Mouse (Mus musculus) adrenal gland, postnatal 14 days (tissue): ENCODE measurements around the gene C2cd5. TPM values are rescaled to one million over a fixed set of nuclear protein-coding genes. Genes with fewer than 3 reads are reported as not detected.

Experiments
- DNase-seq: peaks from one replicate; pipeline ENCODE4 v3.0.0; 2021; ENCODE audit warnings: mixed read lengths
- total RNA-seq: library from RNA; stranded (reverse); gene quantifications from 2 replicates; pipeline ENCODE4 v1.2.3, GENCODE M21; 2021

Gene C2cd5
- total RNA-seq, 1 experiment from 2014 or later = 18.5 TPM

GRCm38 (mm10) chr6:143115505-143115904 is 15.6 kb upstream of the C2cd5 start:
- DNase-seq = no peak

DNA sequence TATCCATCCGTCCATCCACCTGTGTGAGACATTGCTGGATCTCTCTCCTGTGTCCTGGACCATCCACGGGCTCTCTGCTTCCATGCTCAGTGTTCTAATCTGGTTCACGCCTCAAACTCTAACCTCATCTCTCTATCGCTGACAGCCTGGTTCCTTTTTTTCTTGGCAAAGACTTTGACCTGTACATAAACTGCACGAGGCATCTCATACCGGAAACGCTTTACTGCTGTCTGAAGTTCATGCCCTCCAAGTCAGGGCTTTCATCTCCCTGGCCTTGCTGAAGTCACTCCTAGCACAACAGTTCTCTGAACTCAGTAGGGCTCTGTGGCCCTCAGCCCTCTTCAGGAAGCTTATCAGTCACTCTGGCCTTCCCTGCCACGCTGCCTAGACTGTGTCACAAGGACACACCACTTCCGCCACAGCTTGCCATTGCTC is 15.1 kb upstream of the C2cd5 start:
- peak; percentile 79 for DNase-seq

DNA sequence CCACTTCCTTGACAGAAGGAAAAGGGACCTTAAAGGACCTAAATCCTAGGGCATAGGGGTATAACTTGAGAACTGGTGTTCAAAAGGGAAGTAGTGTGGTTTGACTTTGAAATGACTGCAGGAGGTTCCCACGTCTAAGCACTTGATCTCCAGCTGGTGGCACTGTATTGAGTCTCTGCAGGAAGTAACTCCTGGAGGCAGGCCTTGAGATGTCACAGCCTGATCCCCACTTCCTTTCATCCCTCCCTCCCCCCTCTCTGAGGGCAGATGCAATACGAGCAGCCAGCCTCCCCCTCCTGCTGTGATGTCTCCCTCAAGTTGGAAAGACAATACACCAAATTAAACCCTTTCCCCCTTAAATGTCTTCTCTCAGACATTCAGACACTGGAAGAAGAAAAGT is 14.6 kb upstream of the C2cd5 start:
- DNase-seq = peak; percentile 82

GRCm38 (mm10) chr6:143110371-143110770 is 10.4 kb upstream of the C2cd5 start:
- DNase-seq = no peak

GRCm38 (mm10) chr6:143109622-143110218 is 9.8 kb upstream of the C2cd5 start:
- DNase-seq = no peak

DNA sequence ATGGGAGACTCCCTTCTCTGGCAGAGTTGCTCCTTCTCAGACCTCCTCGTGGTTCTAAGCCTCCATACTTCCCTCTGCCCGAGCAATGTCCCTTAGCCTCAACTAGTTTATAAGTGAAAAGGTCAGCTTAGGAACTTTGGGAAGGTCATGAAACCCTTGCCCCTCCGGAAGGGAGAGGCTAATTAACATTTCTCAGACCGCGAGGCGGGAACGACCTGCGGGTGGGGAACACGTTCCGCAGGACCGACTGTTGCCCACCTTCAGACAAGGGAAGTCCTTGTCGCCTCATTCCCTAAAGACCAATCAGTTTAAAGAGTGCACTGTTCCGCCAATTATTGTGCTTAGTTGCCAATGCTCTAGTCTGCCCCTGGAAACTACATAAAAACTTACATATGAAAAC is 8.1 kb upstream of the C2cd5 start:
- no peak for DNase-seq

DNA sequence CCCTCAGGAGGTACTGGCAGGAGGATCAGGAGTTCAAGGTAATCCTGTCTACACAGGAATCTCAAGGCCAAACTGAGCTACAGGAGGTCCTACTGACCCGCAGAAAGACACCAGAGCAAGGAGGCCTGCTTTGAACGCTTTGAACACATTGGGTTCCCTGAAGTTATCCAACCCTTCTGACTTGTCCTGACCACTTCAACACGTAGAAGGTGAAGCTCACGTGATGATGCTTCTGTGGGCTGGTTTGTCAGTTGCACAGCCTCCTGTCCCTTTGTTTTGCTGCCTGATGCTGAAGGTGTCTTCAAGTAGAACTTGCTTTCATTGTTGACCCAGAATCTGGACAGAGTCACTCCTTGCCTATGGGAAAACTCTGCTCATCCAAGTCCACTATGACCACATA is 7.7 kb upstream of the C2cd5 start:
- DNase-seq = no peak

DNA sequence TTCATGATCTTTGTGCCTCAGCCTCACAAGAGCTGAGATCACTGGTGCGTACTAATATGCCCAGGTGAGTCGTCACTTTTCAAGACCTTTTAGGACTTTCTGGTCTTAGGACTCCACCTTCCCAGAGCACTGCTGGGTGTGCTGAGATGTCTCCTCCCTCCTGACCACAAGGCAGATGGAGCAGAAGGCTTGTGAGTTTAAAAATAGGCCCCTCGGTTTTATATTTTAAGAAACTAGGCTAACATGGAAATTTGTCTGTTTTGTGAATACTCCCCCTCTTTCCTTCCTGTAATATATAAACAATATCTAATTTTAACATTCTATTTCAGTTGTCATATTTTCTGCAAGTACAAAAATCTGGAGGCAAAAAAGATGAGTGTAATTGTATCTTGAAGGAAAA is 5.8 kb upstream of the C2cd5 start:
- DNase-seq = no peak

DNA sequence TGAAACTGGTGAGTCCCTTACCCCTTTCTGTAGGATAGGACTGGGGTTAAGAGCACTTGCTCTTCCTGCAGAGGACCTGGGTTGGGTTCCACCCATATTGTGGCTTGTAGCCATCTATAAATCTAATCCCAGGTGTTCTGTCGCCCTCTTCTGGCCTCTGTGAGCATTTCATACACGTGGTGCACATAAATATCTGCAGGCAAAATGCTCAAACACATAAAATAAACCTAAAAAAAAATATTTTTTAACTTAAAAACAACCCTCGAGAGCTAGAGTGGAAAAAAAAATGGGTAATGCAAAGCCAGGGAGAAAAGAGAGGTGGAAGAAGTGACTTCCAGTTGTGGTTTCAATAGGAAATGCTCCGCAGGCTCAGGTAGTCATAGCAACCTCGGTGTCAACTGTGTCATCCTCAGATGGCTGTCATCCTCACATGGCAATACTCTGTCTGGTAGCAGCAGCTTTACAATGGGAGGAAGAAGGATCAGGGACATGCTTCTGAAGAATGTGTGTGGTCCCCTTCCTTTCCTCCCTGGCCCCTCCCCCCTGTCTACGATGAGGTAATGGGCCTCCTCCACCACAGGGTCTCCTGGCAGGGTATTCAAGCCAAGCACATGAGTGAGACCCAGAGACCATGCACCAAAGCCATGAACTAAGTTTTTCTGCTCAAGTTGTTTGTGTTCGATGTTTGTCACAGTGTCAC is 4.2 kb upstream of the C2cd5 start:
- DNase-seq = no peak

DNA sequence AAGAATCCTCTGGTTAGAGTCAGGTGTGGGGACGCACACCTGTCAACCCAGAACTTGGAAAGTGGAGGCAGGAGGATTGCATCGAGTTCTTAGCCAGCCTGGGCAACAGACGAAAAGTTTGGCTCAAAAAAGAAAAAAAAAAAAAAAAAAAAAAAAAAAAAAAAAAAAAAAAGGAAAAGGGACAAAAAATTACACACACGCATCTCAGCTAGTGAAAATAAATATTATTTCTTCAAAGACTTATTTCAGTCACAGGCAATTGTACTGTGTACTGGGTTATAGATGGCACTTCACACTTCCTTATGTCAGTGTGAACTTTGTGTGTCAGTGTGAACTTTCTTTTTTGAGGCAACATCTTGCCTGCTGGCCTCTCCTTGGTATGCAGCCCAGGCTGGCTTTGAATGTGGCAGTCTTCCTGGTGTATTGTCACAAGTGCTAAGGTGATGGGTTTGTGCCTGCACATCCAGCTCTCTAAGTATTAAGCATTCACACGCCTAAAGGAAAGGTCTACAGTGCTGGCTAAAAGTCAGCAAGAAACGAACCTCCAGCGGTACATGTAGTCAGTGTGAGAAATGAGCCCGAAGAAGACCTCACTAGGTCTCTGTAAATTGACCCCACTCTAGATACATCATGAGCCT is 656 bp upstream of the C2cd5 start:
- no peak for DNase-seq

DNA sequence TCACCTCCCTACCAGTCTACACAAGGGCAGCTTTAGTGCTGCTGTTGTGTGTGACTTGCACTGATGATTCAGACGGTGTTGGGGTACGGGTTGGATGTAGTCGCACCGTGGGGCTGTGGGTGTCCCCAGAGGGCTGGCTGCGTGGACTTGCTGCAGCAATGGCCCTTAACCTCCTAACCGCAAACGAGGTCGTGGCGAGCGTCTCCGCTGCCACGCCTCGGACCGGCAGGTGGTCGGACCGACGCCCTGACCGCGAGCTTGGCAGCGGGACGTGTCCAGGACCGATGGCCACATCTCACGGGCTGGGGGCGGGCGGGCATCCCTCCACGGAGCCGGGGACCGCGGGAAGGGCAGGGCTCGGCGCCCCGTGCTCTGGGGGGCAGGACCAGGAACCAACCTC is 660 bp downstream of the C2cd5 start:
- DNase-seq = peak; percentile 67

GRCm38 (mm10) chr6:143095126-143095525 is 4.8 kb downstream of the C2cd5 start:
- no peak for DNase-seq

- no peak for DNase-seq
Observed at GRCm38 (mm10) chr6:143092856-143093255, 7.1 kb downstream of the C2cd5 start.

DNA sequence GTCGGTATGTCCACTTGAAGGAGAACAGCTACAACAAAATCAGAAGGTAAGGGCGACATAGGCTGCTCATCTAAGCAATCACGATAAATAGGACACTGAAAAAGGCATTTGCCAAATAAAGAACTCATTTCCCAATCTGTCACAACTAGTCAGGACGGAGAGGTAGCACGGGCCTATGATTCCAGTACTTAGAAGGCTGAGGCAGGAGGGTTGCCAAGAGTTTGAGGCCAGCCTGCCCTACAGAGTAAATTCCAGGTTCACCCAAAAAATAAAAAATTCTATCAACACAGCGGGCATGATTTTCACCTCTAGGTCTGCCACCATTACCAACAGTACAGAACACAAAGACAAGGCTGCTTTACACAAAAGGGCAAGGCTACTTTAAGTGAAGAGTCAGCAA is 8.9 kb downstream of the C2cd5 start:
- no peak for DNase-seq

DNA sequence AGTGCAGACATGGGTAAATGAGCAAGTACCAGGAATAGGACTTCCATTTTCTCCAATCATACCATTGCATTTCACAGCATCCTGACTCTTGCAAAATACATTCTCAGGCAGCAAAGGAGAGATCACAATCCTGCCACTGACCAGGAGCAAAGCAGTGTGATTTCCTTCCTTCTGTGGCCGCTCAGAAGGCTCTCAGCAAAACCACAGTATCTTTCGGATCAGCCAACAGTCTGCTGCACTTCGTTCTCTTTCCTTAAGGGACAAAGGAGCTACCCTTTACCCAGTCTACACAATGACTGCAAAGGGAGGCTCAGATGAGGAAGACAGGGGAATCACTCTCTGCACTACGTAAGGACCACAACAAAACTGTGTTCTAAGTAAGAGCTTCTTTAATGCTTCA is 12.6 kb downstream of the C2cd5 start:
- no peak for DNase-seq

- no peak for DNase-seq
Observed at GRCm38 (mm10) chr6:143085898-143086297, 14.0 kb downstream of the C2cd5 start.

GRCm38 (mm10) chr6:143084314-143085025 is 15.5 kb downstream of the C2cd5 start:
- DNase-seq = no peak

DNA sequence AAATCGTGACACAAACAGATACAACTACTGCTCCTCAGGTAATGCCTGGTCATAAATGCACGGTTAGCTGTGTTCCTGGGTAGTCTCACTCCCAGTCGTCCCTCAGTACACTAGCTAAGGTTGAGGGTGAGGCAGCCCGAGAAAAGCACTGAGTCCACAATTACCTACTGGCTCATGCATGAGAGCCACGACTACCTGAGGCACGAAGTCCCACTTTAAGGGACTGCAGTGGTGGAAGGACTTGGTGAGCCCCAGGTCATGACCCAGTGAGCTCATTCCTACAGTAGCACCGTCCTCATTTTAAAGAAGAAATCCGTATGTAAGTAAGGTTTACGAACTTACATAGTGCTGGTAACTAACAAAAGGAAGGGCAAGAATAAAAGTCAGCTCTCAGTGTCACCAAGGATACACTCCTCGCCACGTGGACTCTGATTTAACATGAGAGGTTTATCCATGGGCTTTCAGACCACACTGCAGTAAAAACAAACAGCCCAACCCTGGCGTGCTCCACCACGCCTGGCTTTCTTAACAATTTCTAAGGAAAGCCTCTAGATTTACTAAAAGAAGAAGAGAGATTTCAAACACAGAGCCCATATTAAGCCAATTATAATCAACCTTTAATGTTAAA is 18.3 kb downstream of the C2cd5 start:
- DNase-seq = no peak

DNA sequence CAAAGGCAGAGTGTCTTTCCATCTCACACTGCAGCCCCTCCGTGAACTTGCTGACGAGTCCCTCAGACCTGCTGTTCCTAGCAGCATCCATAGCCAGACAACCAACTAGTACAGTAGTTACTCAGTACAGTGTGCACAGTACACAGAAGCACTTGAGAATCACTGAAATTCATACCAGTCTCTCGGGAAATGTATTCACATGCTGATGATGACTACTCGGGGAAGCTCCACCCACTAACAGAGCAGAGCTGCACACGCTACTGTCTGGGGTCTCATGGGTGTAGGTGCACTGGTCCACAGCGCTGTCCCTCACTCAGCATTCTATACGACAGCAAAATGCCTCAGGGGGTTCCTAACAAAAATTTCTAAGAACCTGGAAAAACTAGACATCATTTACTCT is 19.2 kb downstream of the C2cd5 start:
- DNase-seq = no peak

- no peak for DNase-seq
Observed at GRCm38 (mm10) chr6:143079126-143079525, 20.8 kb downstream of the C2cd5 start.

GRCm38 (mm10) chr6:143076461-143076860 is 23.5 kb downstream of the C2cd5 start:
- DNase-seq = no peak

DNA sequence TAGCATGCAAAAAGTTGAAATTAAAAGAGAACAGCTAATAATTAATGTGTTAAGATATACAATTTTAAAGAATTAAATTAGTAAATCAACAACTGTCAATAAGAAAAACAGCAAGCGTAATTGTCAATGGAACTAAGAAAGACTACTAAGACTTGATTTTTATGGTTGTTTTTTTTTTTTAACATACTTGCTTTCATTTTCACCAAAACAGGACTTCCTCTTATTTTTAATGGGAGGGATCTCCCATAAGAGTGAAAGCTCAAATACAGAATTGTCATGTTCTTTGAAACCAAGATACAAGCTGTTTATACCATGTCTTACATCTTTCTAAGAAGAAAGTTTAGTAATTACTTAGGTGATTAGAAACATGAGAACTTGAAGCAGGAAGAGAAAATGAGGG is 26.0 kb downstream of the C2cd5 start:
- DNase-seq = no peak

GRCm38 (mm10) chr6:143073476-143073875 is 26.5 kb downstream of the C2cd5 start:
- no peak for DNase-seq
